Mouse (Mus musculus) heart, embryonic 12.5 days (tissue): ENCODE data around the gene Ece1. TPM values are rescaled to one million over a fixed set of nuclear protein-coding genes. Genes with fewer than 3 reads are reported as not detected.

Experiments
- ATAC-seq: fragments of 200-750 bp; cut with Nextera tagmentation; 2 replicates; pipeline ENCODE4 v1.8.0; 2017; ENCODE audit warnings: moderate TSS enrichment, moderate library complexity; ENCODE audit not compliant: insufficient number of reproducible peaks, low FRiP score
- H3K27ac ChIP-seq: fragments of 300-500 bp; sonication (generic); 2 replicates; pipeline ENCODE4 v1.5.1; 2016; ENCODE audit warnings: mild to moderate bottlenecking, moderate library complexity; ENCODE audit not compliant: poor library complexity, severe bottlenecking
- H3K27me3 ChIP-seq: fragments of 300-500 bp; sonication (generic); replicated peaks from 2 replicates; pipeline ENCODE4 v1.6.1; 2016; ENCODE audit warnings: mild to moderate bottlenecking, moderate library complexity
- H3K36me3 ChIP-seq: fragments of 300-500 bp; sonication (generic); 2 replicates; pipeline ENCODE4 v1.6.1; 2016; ENCODE audit warnings: mild to moderate bottlenecking, moderate library complexity
- H3K4me1 ChIP-seq: fragments of 300-500 bp; sonication (generic); replicated peaks from 2 replicates; pipeline ENCODE4 v1.6.1; 2016; ENCODE audit warnings: mild to moderate bottlenecking
- H3K4me2 ChIP-seq: fragments of 300-500 bp; sonication (generic); 2 replicates; pipeline ENCODE4 v1.6.1; 2016; ENCODE audit warnings: mild to moderate bottlenecking, moderate library complexity
- H3K4me3 ChIP-seq: fragments of 300-500 bp; sonication (generic); 2 replicates; pipeline ENCODE4 v1.5.1; 2016; ENCODE audit warnings: mild to moderate bottlenecking
- H3K9ac ChIP-seq: fragments of 300-500 bp; sonication (generic); 2 replicates; pipeline ENCODE4 v1.6.1; 2016; ENCODE audit warnings: mild to moderate bottlenecking, moderate library complexity
- H3K9me3 ChIP-seq: fragments of 300-500 bp; sonication (generic); replicated peaks from 2 replicates; pipeline ENCODE4 v1.6.1; 2016; ENCODE audit warnings: mild to moderate bottlenecking, moderate library complexity
- WGBS: fragments of 180-500 bp; shearing (Covaris S2); methylation state at CpG from one replicate; pipeline ENCODE4 v1.1.7; 2016; 5-methylcytosine and 5-hydroxymethylcytosine counted together
- polyA plus RNA-seq: library from polyadenylated mRNA; unstranded; fragments of >200 nt; fragmentation: Nextera tagmentation; extraction: Ambion mirVana; gene quantifications from 2 replicates; pipeline ENCODE4 v1.2.1, GENCODE M21; 2016

The Ece1 gene
- polyA plus RNA-seq, 1 experiment from 2014 or later = 122 TPM

GRCm38 (mm10) chr4:137883513-137884150 lies 21.6 kb downstream of the Ece1 start:
- Histone ChIP-seq H3K27me3 (no peaks in the 10 kb centered on the region), H3K4me1 (peaks cover 52% of the 10 kb centered on the region), H3K4me2 (no peak overlapping the region), H3K27ac (no peak overlapping the region), H3K4me3 (no peak overlapping the region), H3K9me3 (no peaks in the 10 kb centered on the region), H3K9ac (no peak overlapping the region), H3K36me3 (0 out of 2 replicates have a peak, but pooled peaks cover 6% of the 10 kb centered on the region)
- no peak for ATAC-seq
- 81% methylated on average over 8 of the region's 8 CpGs for WGBS

GRCm38 (mm10) chr4:137887337-137887992 lies 25.4 kb downstream of the Ece1 start:
- peak; percentile 19 for ATAC-seq
- Histone ChIP-seq H3K4me3 (no peak overlapping the region), H3K27me3 (no peaks in the 10 kb centered on the region), H3K9me3 (no peaks in the 10 kb centered on the region), H3K4me1 (peaks cover 62% of the 10 kb centered on the region), H3K9ac (no peak overlapping the region), H3K36me3 (no peaks in the 10 kb centered on the region), H3K27ac (0 out of 2 replicates have a peak overlapping the region, but pooled peaks have one; percentile 10), H3K4me2 (peak overlapping the region; percentile 9; the same call in 1 of the 2 replicates)
- 55% methylated on average over 10 of the region's 10 CpGs for WGBS

- Histone ChIP-seq H3K27ac (0 out of 2 replicates have a peak overlapping the region, but pooled peaks have one; percentile 10), H3K36me3 (no peaks in the 10 kb centered on the region), H3K4me3 (no peak overlapping the region), H3K9me3 (no peaks in the 10 kb centered on the region), H3K4me1 (peaks cover 62% of the 10 kb centered on the region), H3K9ac (no peak overlapping the region), H3K27me3 (no peaks in the 10 kb centered on the region), H3K4me2 (0 out of 2 replicates have a peak overlapping the region, but pooled peaks have one; percentile 9)
- peak; percentile 75 for ATAC-seq
- 46% methylated on average over 8 of the region's 8 CpGs for WGBS
These were observed 26.0 kb downstream of the Ece1 start for GRCm38 (mm10) chr4:137887993-137888388.

- peaks cover 54% of the 10 kb centered on the region for H3K4me1 ChIP-seq
- no peak overlapping the region for H3K27ac ChIP-seq
- no peak overlapping the region for H3K4me3 ChIP-seq
- H3K9ac ChIP-seq = no peak overlapping the region
- no peaks in the 10 kb centered on the region for H3K27me3 ChIP-seq
- WGBS = 45% methylated on average over 4 of the region's 4 CpGs
- no peak for ATAC-seq
- no peak overlapping the region for H3K4me2 ChIP-seq
- no peaks in the 10 kb centered on the region for H3K36me3 ChIP-seq
- H3K9me3 ChIP-seq = no peaks in the 10 kb centered on the region
These were observed 28.6 kb downstream of the Ece1 start for GRCm38 (mm10) chr4:137890596-137890995.

GRCm38 (mm10) chr4:137891553-137892145 lies 29.6 kb downstream of the Ece1 start:
- peaks cover 63% of the 10 kb centered on the region for H3K4me1 ChIP-seq
- H3K27me3 ChIP-seq = no peaks in the 10 kb centered on the region
- H3K36me3 ChIP-seq = no peaks in the 10 kb centered on the region
- WGBS = 17% methylated on average over 4 of the region's 4 CpGs
- ATAC-seq = no peak
- H3K9me3 ChIP-seq = no peaks in the 10 kb centered on the region
- no peak overlapping the region for H3K4me2 ChIP-seq
- H3K27ac ChIP-seq = no peak overlapping the region
- H3K4me3 ChIP-seq = no peak overlapping the region
- no peak overlapping the region for H3K9ac ChIP-seq

GRCm38 (mm10) chr4:137892713-137893242 lies 30.7 kb downstream of the Ece1 start:
- no peak for ATAC-seq
- 18% methylated on average over 11 of the region's 11 CpGs for WGBS
- peaks cover 63% of the 10 kb centered on the region for H3K4me1 ChIP-seq
- no peak overlapping the region for H3K9ac ChIP-seq
- H3K27ac ChIP-seq = no peak overlapping the region
- H3K36me3 ChIP-seq = no peaks in the 10 kb centered on the region
- no peaks in the 10 kb centered on the region for H3K9me3 ChIP-seq
- no peaks in the 10 kb centered on the region for H3K27me3 ChIP-seq
- H3K4me2 ChIP-seq = no peak overlapping the region
- H3K4me3 ChIP-seq = no peak overlapping the region

GRCm38 (mm10) chr4:137896612-137897297 lies 34.7 kb downstream of the Ece1 start:
- Histone ChIP-seq H3K9ac (peak overlapping the region; percentile 48; the same call in 1 of the 2 replicates), H3K4me3 (no peak overlapping the region), H3K27ac (peak overlapping the region; percentile 63), H3K4me2 (peak overlapping the region; percentile 27), H3K4me1 (peaks cover 54% of the 10 kb centered on the region), H3K9me3 (no peaks in the 10 kb centered on the region), H3K36me3 (no peaks in the 10 kb centered on the region), H3K27me3 (no peaks in the 10 kb centered on the region)
- 0 out of 2 replicates have a peak, but pooled peaks have one; percentile 4 for ATAC-seq
- WGBS = 18% methylated on average over 12 of the region's 12 CpGs

GRCm38 (mm10) chr4:137897298-137897612 lies 35.2 kb downstream of the Ece1 start:
- H3K4me1 ChIP-seq = peaks cover 49% of the 10 kb centered on the region
- H3K36me3 ChIP-seq = no peaks in the 10 kb centered on the region
- peak overlapping the region; percentile 48 for H3K9ac ChIP-seq
- H3K4me2 ChIP-seq = peak overlapping the region; percentile 27
- no peaks in the 10 kb centered on the region for H3K27me3 ChIP-seq
- H3K27ac ChIP-seq = peak overlapping the region; percentile 63
- ATAC-seq = 0 out of 2 replicates have a peak, but pooled peaks have one; percentile 29
- H3K9me3 ChIP-seq = no peaks in the 10 kb centered on the region
- H3K4me3 ChIP-seq = no peak overlapping the region
- WGBS = 8% methylated on average over 8 of the region's 8 CpGs

- Histone ChIP-seq H3K27me3 (no peaks in the 10 kb centered on the region), H3K27ac (no peak overlapping the region), H3K9me3 (no peaks in the 10 kb centered on the region), H3K36me3 (no peaks in the 10 kb centered on the region), H3K9ac (no peak overlapping the region), H3K4me1 (peaks cover 41% of the 10 kb centered on the region), H3K4me3 (no peak overlapping the region), H3K4me2 (no peak overlapping the region)
- 84% methylated on average over 7 of the region's 7 CpGs for WGBS
- ATAC-seq = no peak
These were observed 36.5 kb downstream of the Ece1 start for GRCm38 (mm10) chr4:137898490-137898889.

- no peaks in the 10 kb centered on the region for H3K36me3 ChIP-seq
- no peaks in the 10 kb centered on the region for H3K9me3 ChIP-seq
- no peaks in the 10 kb centered on the region for H3K27me3 ChIP-seq
- no peak overlapping the region for H3K27ac ChIP-seq
- ATAC-seq = no peak
- H3K4me3 ChIP-seq = no peak overlapping the region
- WGBS = 82% methylated on average over 13 of the region's 13 CpGs
- peaks cover 21% of the 10 kb centered on the region for H3K4me1 ChIP-seq
- no peak overlapping the region for H3K4me2 ChIP-seq
- H3K9ac ChIP-seq = no peak overlapping the region
These were observed 40.2 kb downstream of the Ece1 start for GRCm38 (mm10) chr4:137902268-137902667.

GRCm38 (mm10) chr4:137902873-137903272 lies 40.8 kb downstream of the Ece1 start:
- Histone ChIP-seq H3K9ac (no peak overlapping the region), H3K4me2 (no peak overlapping the region), H3K4me1 (peaks cover 19% of the 10 kb centered on the region), H3K36me3 (no peaks in the 10 kb centered on the region), H3K27ac (no peak overlapping the region), H3K9me3 (no peaks in the 10 kb centered on the region), H3K4me3 (no peak overlapping the region), H3K27me3 (no peaks in the 10 kb centered on the region)
- no peak for ATAC-seq
- 30% methylated on average over 7 of the region's 7 CpGs for WGBS
